Mouse (Mus musculus) forebrain, embryonic 10.5 days (tissue): ENCODE measurements around the gene Inpp5e. TPM values are rescaled to one million over a fixed set of nuclear protein-coding genes. Genes with fewer than 3 reads are reported as not detected.
A peak's percentile ranks its signal among the peaks of the same experiment; 100 is the strongest.

ENCODE experiments used
- DNase-seq: peaks from one replicate; pipeline ENCODE4 v3.0.0-alpha.2; 2017; ENCODE audit warnings: low spot score; ENCODE audit errors: extremely low spot score
- H3K27ac ChIP-seq: fragments of 300-500 bp; sonication (generic); 2 replicates; pipeline ENCODE4 v1.5.1; 2016; ENCODE audit warnings: mild to moderate bottlenecking
- H3K27me3 ChIP-seq: fragments of 300-500 bp; sonication (generic); 2 replicates; pipeline ENCODE4 v1.6.1; 2016; ENCODE audit warnings: mild to moderate bottlenecking; ENCODE audit not compliant: poor library complexity, severe bottlenecking
- H3K36me3 ChIP-seq: fragments of 300-500 bp; sonication (generic); replicated peaks from 2 replicates; pipeline ENCODE4 v1.6.1; 2016; ENCODE audit warnings: mild to moderate bottlenecking, moderate library complexity
- H3K4me1 ChIP-seq: fragments of 300-500 bp; sonication (generic); 2 replicates; pipeline ENCODE4 v1.6.1; 2016
- H3K4me3 ChIP-seq: fragments of 300-500 bp; sonication (generic); 2 replicates; pipeline ENCODE4 v1.5.1; 2016; ENCODE audit warnings: mild to moderate bottlenecking, moderate library complexity
- H3K9me3 ChIP-seq: fragments of 300-500 bp; sonication (generic); 2 replicates; pipeline ENCODE4 v1.6.1; 2016; ENCODE audit warnings: mild to moderate bottlenecking, moderate library complexity
- WGBS: fragments of 180-500 bp; shearing (Covaris S2); methylation state at CpG from one replicate; pipeline ENCODE4 v1.1.7; 2016; 5-methylcytosine and 5-hydroxymethylcytosine counted together
- polyA plus RNA-seq: library from polyadenylated mRNA; unstranded; fragments of >200 nt; fragmentation: Nextera tagmentation; extraction: Ambion mirVana; gene quantifications from 2 replicates; pipeline ENCODE4 v1.2.1, GENCODE M21; 2016

The Inpp5e gene
- polyA plus RNA-seq, 1 experiment from 2014 or later, result 24.6 TPM

DNA sequence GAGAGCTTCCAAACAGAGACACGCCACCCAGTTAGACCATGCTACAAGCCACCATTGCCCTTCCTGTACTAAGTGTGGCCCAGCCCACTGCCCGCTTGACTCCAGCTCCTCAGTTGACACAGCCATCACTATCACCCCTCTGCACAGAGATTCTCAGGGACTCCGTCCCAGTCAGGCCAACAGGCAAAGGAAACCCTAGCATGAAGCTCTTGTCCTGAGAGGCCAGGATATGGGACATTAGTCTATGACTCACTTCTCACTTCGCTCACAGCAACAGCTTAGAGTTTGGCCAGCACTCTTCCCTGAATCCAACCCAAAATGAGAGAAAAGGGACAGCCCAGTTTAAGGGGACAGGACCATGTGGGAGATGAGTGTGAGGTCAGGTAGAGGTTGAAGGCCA, 54.6 kb downstream of the Inpp5e start:
- peaks cover 42% of the 10 kb centered on the region for H3K4me1 ChIP-seq
- H3K36me3 ChIP-seq, result peaks cover 11% of the 10 kb centered on the region
- DNase-seq, result no peak
- 94% methylated on average over 4 of the region's 4 CpGs for WGBS
- H3K27ac ChIP-seq, result no peak overlapping the region
- H3K4me3 ChIP-seq, result no peak overlapping the region
- H3K27me3 ChIP-seq, result no peaks in the 10 kb centered on the region
- no peaks in the 10 kb centered on the region for H3K9me3 ChIP-seq

DNA sequence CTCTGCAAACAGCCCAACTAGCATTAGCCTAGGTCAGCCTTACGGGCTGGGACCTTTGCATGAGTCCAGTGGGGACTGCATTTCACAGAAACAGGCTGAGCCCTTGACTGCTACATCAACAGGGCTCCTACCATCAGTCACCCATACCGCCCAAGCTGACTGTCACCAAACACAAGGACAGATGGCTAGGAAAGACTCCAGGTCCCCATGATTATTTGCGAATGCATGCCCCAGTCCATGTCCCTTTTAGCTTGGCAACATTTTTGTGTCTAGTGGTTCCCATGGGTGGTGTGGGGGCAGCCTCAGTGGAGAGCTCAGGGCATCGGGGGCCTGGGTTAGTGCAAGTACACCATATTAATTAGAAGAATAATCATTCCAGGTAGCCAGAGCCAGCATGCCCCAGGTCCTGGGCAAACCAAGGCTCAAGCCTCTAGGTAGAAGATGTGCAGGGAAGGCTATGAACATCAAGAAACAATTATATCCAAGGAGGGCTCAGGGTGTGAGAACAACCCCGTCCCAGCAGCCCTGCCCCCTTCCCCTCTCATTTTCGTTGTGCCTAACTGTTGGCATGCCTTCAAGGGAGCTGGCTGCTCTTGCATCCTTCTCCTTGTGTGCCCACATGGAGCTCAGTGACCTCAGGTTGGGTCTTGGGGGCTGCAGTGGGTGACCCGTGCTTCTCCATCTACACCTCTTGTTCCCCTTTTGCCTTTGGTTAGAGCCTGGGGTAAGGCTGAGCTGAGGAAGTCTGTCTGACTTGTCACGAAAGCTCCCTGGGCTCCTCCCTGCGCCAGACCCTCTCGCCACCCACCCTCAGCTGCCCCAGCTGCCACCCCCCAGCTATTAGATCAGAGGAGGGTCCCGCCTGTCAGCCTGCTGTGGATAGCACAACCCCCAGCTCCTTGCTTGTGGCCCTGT, 55.7 kb downstream of the Inpp5e start:
- peak overlapping the region; percentile 97 for H3K27ac ChIP-seq
- no peaks in the 10 kb centered on the region for H3K9me3 ChIP-seq
- H3K27me3 ChIP-seq, result no peaks in the 10 kb centered on the region
- peak overlapping the region; percentile 86 for H3K4me3 ChIP-seq
- WGBS, result 91% methylated on average over 11 of the region's 11 CpGs
- no peak for DNase-seq
- H3K4me1 ChIP-seq, result peaks cover 44% of the 10 kb centered on the region
- peaks cover 21% of the 10 kb centered on the region for H3K36me3 ChIP-seq

DNA sequence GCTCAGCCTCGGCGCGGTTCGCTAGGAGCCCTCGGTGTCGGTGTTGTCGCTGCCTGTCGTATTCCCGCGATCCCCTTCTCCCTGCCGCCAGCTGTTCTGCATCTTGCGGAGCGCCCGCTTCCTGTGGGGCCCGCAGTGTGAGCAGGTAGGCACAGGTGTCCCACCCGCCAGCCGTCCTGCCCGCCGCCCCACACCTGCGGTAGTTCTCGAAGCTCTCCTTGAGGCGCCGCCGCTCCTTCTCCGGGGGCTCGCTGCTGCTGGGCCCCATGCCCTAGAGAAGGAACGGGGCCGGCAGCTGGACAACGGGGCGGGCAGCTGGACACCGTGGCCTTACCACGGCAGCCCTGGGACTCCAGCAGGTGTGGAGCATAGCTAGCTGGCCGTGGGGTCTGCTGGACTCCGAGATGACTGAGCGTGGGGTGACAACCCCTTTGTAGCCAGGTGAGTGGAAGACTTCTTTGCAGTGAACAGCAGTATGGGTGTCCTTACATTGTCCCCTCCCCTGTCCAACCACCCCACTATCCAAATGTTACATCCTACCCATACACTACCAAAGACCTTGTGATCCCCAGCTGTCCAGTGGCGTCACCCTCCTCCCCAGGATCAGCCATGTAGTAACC, 56.6 kb downstream of the Inpp5e start:
- Histone ChIP-seq H3K36me3 (peaks cover 31% of the 10 kb centered on the region), H3K27ac (peak overlapping the region; percentile 97), H3K27me3 (no peaks in the 10 kb centered on the region), H3K9me3 (no peaks in the 10 kb centered on the region), H3K4me1 (peaks cover 38% of the 10 kb centered on the region), H3K4me3 (peak overlapping the region; percentile 86)
- WGBS, result 3% methylated on average over 36 of the region's 36 CpGs
- DNase-seq, result no peak

DNA sequence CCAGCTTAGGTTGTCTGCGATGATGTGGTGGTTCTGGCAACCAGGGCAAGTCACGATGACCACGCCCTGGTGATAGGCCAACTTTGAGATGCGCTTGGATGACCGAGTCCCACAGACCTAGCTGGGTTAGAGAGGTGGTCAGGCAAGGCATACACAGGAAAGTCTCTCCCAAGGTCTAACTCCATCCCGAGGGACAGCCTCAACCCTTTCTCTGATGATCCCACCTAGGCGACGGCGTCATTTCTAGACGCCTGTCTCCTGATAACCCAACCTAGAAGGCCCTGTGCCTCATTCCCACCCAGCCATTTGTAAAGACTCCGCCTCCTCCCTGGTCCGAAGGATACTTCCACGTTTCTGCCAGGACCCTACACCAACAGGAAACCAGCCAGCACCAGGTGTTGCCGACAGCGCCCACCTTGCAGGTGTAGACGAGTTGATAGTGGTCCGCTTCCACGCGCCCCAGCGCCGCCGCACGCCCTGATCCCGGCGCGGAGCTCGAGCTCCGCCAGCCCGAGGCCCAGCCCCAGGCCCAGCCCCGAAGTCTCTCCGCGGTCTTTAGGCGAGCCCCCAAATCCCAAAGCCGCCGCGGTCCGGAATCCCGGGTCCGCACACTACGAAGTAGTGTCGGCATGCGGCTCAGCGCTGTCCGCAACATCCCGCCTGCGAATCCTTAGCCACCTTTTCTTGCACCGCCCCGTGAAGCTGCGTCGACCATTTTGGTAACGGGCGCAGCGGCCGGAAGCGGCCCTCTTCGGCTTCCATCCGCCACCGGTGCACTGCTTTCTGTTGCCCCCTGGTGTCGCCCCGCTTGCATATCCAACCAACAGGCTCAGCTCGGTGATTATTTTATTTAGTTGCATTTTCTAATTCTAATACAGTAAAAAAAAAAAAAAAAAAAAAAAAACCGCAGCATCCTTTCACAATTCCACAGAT, 57.4 kb downstream of the Inpp5e start, which contains the start of gene Dnlz:
TSS of gene Dnlz (minus strand) at position 753 of the 933 bp plus-strand sequence.
- Histone ChIP-seq H3K27ac (peak within 1 kb of the TSS; percentile 97), H3K4me3 (peak within 1 kb of the TSS; percentile 86), H3K4me1 (peaks cover 35% of the 10 kb centered on the region), H3K9me3 (no peaks in the 10 kb centered on the region), H3K36me3 (peaks cover 38% of the 10 kb centered on the region), H3K27me3 (no peaks in the 10 kb centered on the region)
- WGBS, result 3% methylated on average over 62 of the region's 62 CpGs
- peak; percentile 91 for DNase-seq

DNA sequence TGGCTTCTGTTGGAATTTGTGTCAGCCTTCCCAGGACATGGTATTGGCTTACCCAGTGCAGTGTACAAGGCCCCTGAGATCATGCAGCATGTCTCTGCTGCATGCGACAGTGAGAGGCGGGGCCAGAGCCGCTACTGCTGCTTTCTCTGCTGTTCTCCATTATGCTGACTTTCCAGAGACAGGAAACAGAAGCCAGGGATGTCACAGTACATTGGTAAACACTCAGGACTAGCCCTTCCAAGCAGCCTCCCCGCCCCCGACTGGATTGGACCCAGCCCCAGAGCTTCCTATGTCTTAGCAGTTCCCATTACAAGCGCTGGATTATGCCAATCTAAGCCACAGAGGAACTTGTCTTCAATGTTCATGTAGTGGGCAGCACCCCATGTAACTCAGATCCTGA, 60.8 kb downstream of the Inpp5e start:
- no peaks in the 10 kb centered on the region for H3K27me3 ChIP-seq
- peaks cover 72% of the 10 kb centered on the region for H3K36me3 ChIP-seq
- no peak overlapping the region for H3K27ac ChIP-seq
- WGBS, result 78% methylated on average over 6 of the region's 6 CpGs
- H3K4me3 ChIP-seq, result no peak overlapping the region
- H3K4me1 ChIP-seq, result peaks cover 33% of the 10 kb centered on the region
- DNase-seq, result no peak
- no peaks in the 10 kb centered on the region for H3K9me3 ChIP-seq

Other genes starting within 250 kb of the Inpp5e start
- 0.22 and 0.29 TPM in 2 replicates for gene Lhx3, start 200.9 kb downstream of the Inpp5e start, polyA plus RNA-seq
- gene Qsox2, start 171.7 kb downstream of the Inpp5e start, polyA plus RNA-seq, result 19.8 and 21.1 TPM in 2 replicates
- 0.05 and 0.07 TPM in 2 replicates for gene Ccdc187, start 114.6 kb downstream of the Inpp5e start, polyA plus RNA-seq
- 77.9 and 78.0 TPM in 2 replicates for gene Gpsm1, start 93.7 kb downstream of the Inpp5e start, polyA plus RNA-seq
- 33.8 and 37.2 TPM in 2 replicates for gene Dnlz, start 57.1 kb downstream of the Inpp5e start, polyA plus RNA-seq
- 1.00 and 1.2 TPM in 2 replicates for gene Card9, start 48.3 kb downstream of the Inpp5e start, polyA plus RNA-seq
- gene Snapc4, start 28.6 kb downstream of the Inpp5e start, polyA plus RNA-seq, result 37.8 and 38.9 TPM in 2 replicates
- gene Entr1, start 19.9 kb downstream of the Inpp5e start, polyA plus RNA-seq, result 127 and 128 TPM in 2 replicates
- 151 and 156 TPM in 2 replicates for gene Pmpca, start 19.9 kb downstream of the Inpp5e start, polyA plus RNA-seq
- 27.0 and 29.8 TPM in 2 replicates for gene Sec16a, start 36.0 kb upstream of the Inpp5e start, polyA plus RNA-seq
- 25.4 and 26.7 TPM in 2 replicates for gene Notch1, start 107.5 kb upstream of the Inpp5e start, polyA plus RNA-seq
- gene Egfl7, start 170.8 kb upstream of the Inpp5e start, polyA plus RNA-seq, result 89.9 and 96.4 TPM in 2 replicates
- gene Gm20532, start 177.4 kb upstream of the Inpp5e start, polyA plus RNA-seq, result not detected in 2 replicates
- 10.1 and 10.2 TPM in 2 replicates for gene Agpat2, start 195.2 kb upstream of the Inpp5e start, polyA plus RNA-seq
- gene Fam69b, start 219.3 kb upstream of the Inpp5e start, polyA plus RNA-seq, result 44.1 and 49.4 TPM in 2 replicates